Comparison of ENCODE assay signal across 16 mouse cellular contexts in the genomic region with DNA sequence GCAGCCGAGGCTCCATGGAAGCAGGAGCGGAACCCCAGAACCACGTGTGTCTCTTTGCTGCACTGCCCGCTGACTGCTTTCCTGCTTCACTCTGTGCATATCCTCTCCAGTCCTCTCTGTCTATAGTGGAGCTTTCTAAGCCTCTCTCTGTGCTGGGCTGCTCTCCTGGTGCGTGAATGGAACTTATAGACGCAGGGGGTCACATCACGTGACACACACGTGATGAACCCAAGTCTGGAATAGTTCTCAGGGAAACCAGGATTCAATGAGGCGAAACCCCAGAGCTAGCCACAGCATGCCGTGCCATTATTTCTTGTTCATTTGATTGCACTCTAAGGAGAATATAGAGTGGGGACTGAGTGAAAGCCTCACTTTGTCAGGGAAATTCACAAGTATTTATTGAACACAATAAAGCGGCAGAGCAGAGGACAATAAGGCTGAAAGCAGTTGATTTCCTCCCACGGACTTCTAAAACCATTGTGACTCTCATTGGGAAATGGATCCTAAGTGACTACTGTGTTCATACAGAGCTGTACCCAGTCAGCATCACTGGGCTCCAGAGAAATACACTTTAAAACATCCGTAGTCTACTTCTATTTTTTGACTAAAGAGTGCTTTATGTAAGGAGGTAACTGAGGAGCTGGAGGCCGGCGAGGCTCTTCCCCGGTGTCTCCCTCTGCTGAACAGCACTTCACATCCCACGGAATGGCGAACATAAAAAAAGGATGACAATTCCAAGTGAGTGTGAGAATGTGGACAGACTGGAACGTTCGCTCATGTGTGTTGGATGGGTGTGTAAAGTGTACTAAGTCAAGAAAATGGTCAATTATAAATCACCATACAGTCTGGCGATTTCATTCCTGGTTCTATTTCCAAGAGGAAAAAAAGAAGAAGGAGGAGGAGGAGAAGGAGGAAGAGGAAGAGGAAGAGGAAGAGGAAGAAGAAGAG.
A peak's percentile ranks its signal among the peaks of the same experiment; 100 is the strongest.
DNase-seq lines count a peak whose midpoint lies in the region; ATAC-seq and TF ChIP-seq lines count a peak whose summit lies in the region.
"Had no signal": no experiment of that assay in that cellular context is flagged by ENCODE, and none has a peak within 500 bp of the region (broad histone marks: within the 10 kb centered on the region; RNA-seq: fewer than 3 reads in every experiment).

No protein-coding gene starts in this region.

- no peak overlapping the region for H3K27ac ChIP-seq in embryonic facial prominence, embryonic 11.5 days (replicated peaks; ENCODE audit: low read depth, low read length)
- no peak overlapping the region for H3K27ac ChIP-seq in embryonic facial prominence, embryonic 10.5 days (replicated peaks)
- no peak overlapping the region for H3K27ac ChIP-seq in midbrain, embryonic 13.5 days
- H3K27ac ChIP-seq in midbrain, embryonic 10.5 days (replicated peaks): no peak overlapping the region
- no peak overlapping the region for H3K27ac ChIP-seq in forebrain, embryonic 14.5 days (ENCODE audit: low read depth, low read length)
- H3K27ac ChIP-seq in cerebellum, adult 2 months (ENCODE audit: insufficient read depth, low read length): no peak overlapping the region
- H3K27ac ChIP-seq: heart, embryonic 13.5 days; macrophage had no signal

- TF ChIP-seq POLR2A in cerebellum, adult 2 months (IDR thresholded peaks at IDR 0.05; ENCODE audit: borderline replicate concordance, insufficient read depth, low read length): no peak

- WGBS in embryonic facial prominence, embryonic 11.5 days: 77% methylated on average over 21 of the region's 21 CpGs
- WGBS in embryonic facial prominence, embryonic 10.5 days: 79% methylated on average over 21 of the region's 21 CpGs
- 59% methylated on average over 21 of the region's 21 CpGs for WGBS in midbrain, embryonic 13.5 days
- WGBS in midbrain, embryonic 10.5 days: 78% methylated on average over 21 of the region's 21 CpGs
- WGBS in forebrain, embryonic 14.5 days: 56% methylated on average over 21 of the region's 21 CpGs
- 64% methylated on average over 21 of the region's 21 CpGs for WGBS in cerebellum, adult 2 months

- H3K4me1 ChIP-seq in embryonic facial prominence, embryonic 11.5 days (ENCODE audit: control insufficient read depth, insufficient read depth, low read length): 0 out of 2 replicates have a peak, but pooled peaks cover 2% of the 10 kb centered on the region
- H3K4me1 ChIP-seq in embryonic facial prominence, embryonic 10.5 days: peaks cover 10% of the 10 kb centered on the region
- H3K4me1 ChIP-seq in midbrain, embryonic 13.5 days (replicated peaks): 0 out of 2 replicates have a peak, but pooled peaks cover 3% of the 10 kb centered on the region
- peaks cover 18% of the 10 kb centered on the region for H3K4me1 ChIP-seq in midbrain, embryonic 10.5 days
- H3K4me1 ChIP-seq in forebrain, embryonic 14.5 days (ENCODE audit: control insufficient read depth, insufficient read depth, low read length): no peaks in the 10 kb centered on the region
- H3K4me1 ChIP-seq in cerebellum, adult 2 months (ENCODE audit: control insufficient read depth, insufficient read depth, low read length): no peaks in the 10 kb centered on the region

- H3K9me3 ChIP-seq in embryonic facial prominence, embryonic 11.5 days (replicated peaks; ENCODE audit: control insufficient read depth, low read length): no peaks in the 10 kb centered on the region
- H3K9me3 ChIP-seq in embryonic facial prominence, embryonic 10.5 days: no peaks in the 10 kb centered on the region
- H3K9me3 ChIP-seq in midbrain, embryonic 13.5 days: no peaks in the 10 kb centered on the region
- no peaks in the 10 kb centered on the region for H3K9me3 ChIP-seq in midbrain, embryonic 10.5 days (replicated peaks)
- no peaks in the 10 kb centered on the region for H3K9me3 ChIP-seq in forebrain, embryonic 14.5 days (replicated peaks; ENCODE audit: control insufficient read depth, low read length)
- H3K9me3 ChIP-seq: heart, embryonic 13.5 days had no signal

- H3K9ac ChIP-seq in embryonic facial prominence, embryonic 11.5 days (replicated peaks; ENCODE audit: low read length): no peak overlapping the region
- H3K9ac ChIP-seq in midbrain, embryonic 13.5 days (replicated peaks): no peak overlapping the region
- no peak overlapping the region for H3K9ac ChIP-seq in forebrain, embryonic 14.5 days (ENCODE audit: low read length)
- H3K9ac ChIP-seq: heart, embryonic 13.5 days; lung, embryonic 14.5 days had no signal

- DNase-seq in embryonic facial prominence, embryonic 11.5 days (ENCODE audit: low spot score): peak; percentile 43
- DNase-seq in embryonic facial prominence, embryonic 10.5 days (ENCODE audit: low spot score): no peak
- no peak for DNase-seq in midbrain, embryonic 10.5 days (ENCODE audit: low spot score)
- DNase-seq in forebrain, embryonic 14.5 days (ENCODE audit: low spot score): peak; percentile 42
- no peak for DNase-seq in urinary bladder, postnatal 36 days (ENCODE audit: low spot score in 2 of 2)
- DNase-seq in cerebellum, adult 2 months: no peak
- DNase-seq in right cerebral cortex, postnatal 25 days: no peak
- DNase-seq: cerebellum, adult 11-12 months; kidney, adult 2 months; left cerebral cortex, postnatal 4 days; lung, embryonic 14.5 days had no signal

- H3K36me3 ChIP-seq in embryonic facial prominence, embryonic 11.5 days (replicated peaks; ENCODE audit: control insufficient read depth, insufficient read depth, low read depth, low read length): no peaks in the 10 kb centered on the region
- no peaks in the 10 kb centered on the region for H3K36me3 ChIP-seq in embryonic facial prominence, embryonic 10.5 days (replicated peaks)
- H3K36me3 ChIP-seq in midbrain, embryonic 13.5 days: no peaks in the 10 kb centered on the region
- H3K36me3 ChIP-seq in midbrain, embryonic 10.5 days: no peaks in the 10 kb centered on the region
- H3K36me3 ChIP-seq in forebrain, embryonic 14.5 days (ENCODE audit: control insufficient read depth, insufficient read depth, low read length): no peaks in the 10 kb centered on the region
- H3K36me3 ChIP-seq: heart, embryonic 13.5 days had no signal

- H3K4me3 ChIP-seq in embryonic facial prominence, embryonic 11.5 days (ENCODE audit: low read depth, low read length): no peak overlapping the region
- no peak overlapping the region for H3K4me3 ChIP-seq in embryonic facial prominence, embryonic 10.5 days
- H3K4me3 ChIP-seq in midbrain, embryonic 13.5 days (replicated peaks): no peak overlapping the region
- H3K4me3 ChIP-seq in midbrain, embryonic 10.5 days: no peak overlapping the region
- no peak overlapping the region for H3K4me3 ChIP-seq in forebrain, embryonic 14.5 days (ENCODE audit: low read depth, low read length)
- H3K4me3 ChIP-seq in cerebellum, adult 2 months (replicated peaks; ENCODE audit: insufficient read depth, low read depth, low read length): no peak overlapping the region
- H3K4me3 ChIP-seq: heart, embryonic 13.5 days had no signal

- H3K4me2 ChIP-seq in embryonic facial prominence, embryonic 11.5 days (ENCODE audit: low read depth, low read length): no peak overlapping the region
- no peak overlapping the region for H3K4me2 ChIP-seq in midbrain, embryonic 13.5 days (replicated peaks)
- no peak overlapping the region for H3K4me2 ChIP-seq in forebrain, embryonic 14.5 days (ENCODE audit: low read length)
- H3K4me2 ChIP-seq: heart, embryonic 13.5 days; liver, embryonic 11.5 days; lung, embryonic 14.5 days had no signal

- ATAC-seq in embryonic facial prominence, embryonic 11.5 days (replicated peaks; ENCODE audit: insufficient number of reproducible peaks, low FRiP score, low TSS enrichment, low read depth): peak; percentile 61
- peak; percentile 63; the same call in 1 of the 2 replicates for ATAC-seq in midbrain, embryonic 13.5 days
- peak; percentile 70; the same call in 1 of the 2 replicates for ATAC-seq in forebrain, embryonic 14.5 days
- ATAC-seq: Patski had no signal

- no peak for TF ChIP-seq CTCF in cerebellum, adult 2 months (IDR thresholded peaks at IDR 0.05; ENCODE audit: borderline replicate concordance, insufficient read depth, low read depth, low read length)

- no peaks in the 10 kb centered on the region for H3K27me3 ChIP-seq in embryonic facial prominence, embryonic 11.5 days (ENCODE audit: control insufficient read depth, insufficient read depth, low read length)
- H3K27me3 ChIP-seq in embryonic facial prominence, embryonic 10.5 days (replicated peaks; ENCODE audit: low read depth, poor library complexity, severe bottlenecking): no peaks in the 10 kb centered on the region; the same call in 1 of the 2 replicates
- H3K27me3 ChIP-seq in midbrain, embryonic 13.5 days: peaks cover 18% of the 10 kb centered on the region; the same call in 1 of the 2 replicates
- H3K27me3 ChIP-seq in midbrain, embryonic 10.5 days (ENCODE audit: low read depth, poor library complexity, severe bottlenecking): peaks cover 54% of the 10 kb centered on the region
- H3K27me3 ChIP-seq in forebrain, embryonic 14.5 days (replicated peaks; ENCODE audit: control insufficient read depth, insufficient read depth, low read length): no peaks in the 10 kb centered on the region
- H3K27me3 ChIP-seq in cerebellum, adult 2 months (ENCODE audit: control insufficient read depth, insufficient read depth, low read length): no peaks in the 10 kb centered on the region
- H3K27me3 ChIP-seq: heart, embryonic 13.5 days; Patski had no signal

Comparison
In these comparisons a context has a peak if more than half of its experiments do, and no peak if none do; other contexts are left out.
1. DNase-seq: peak in embryonic facial prominence, embryonic 11.5 days (single experiment) and forebrain, embryonic 14.5 days (single experiment); none in embryonic facial prominence, embryonic 10.5 days (single experiment), midbrain, embryonic 10.5 days (single experiment), urinary bladder, postnatal 36 days (0 of 2), cerebellum, adult 2 months (0 of 2) and right cerebral cortex, postnatal 25 days (single experiment).
2. Peak in every context shown above with its lines, with median percentiles within 50 percentile points of each other: ATAC-seq.